Mouse (Mus musculus) frontal cortex, postnatal 25 days (tissue): Measurements from ENCODE around the gene Sesn2.

Experiments used
- DNase-seq, 2 experiments: peaks; one replicate each; pipeline ENCODE4 v3.0.0; 2022; ENCODE audit warnings: low spot score in 2 of 2

Gene Sesn2

GRCm38 (mm10) chr4:132514555-132515135 is 4.3 kb upstream of the Sesn2 start:
- DNase-seq, result peak; percentile 68 to 71

GRCm38 (mm10) chr4:132513395-132514273 is 3.3 kb upstream of the Sesn2 start:
- no peak for DNase-seq

DNA sequence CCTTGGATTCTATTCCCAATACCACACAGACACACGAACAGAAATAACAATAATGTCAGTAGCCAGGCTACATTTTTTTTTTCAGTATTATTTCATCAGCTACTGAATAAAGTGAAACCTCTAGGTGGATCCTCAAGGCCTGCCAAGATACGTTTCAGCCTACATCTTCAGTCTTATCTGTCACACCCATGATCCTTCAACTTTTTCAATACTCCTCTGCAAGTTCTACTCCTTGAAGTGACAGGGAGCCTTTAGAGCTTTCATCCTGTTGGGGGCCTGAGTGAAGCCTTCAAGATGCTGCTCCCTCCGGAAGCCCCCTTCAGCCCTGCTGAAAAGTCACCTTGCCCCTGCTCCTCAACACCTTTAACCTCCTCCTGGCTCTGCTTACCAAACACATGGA is 1.8 kb upstream of the Sesn2 start:
- no peak for DNase-seq

GRCm38 (mm10) chr4:132509621-132510296 is 542 bp downstream of the Sesn2 start:
- peak; percentile 23 to 36 for DNase-seq

DNA sequence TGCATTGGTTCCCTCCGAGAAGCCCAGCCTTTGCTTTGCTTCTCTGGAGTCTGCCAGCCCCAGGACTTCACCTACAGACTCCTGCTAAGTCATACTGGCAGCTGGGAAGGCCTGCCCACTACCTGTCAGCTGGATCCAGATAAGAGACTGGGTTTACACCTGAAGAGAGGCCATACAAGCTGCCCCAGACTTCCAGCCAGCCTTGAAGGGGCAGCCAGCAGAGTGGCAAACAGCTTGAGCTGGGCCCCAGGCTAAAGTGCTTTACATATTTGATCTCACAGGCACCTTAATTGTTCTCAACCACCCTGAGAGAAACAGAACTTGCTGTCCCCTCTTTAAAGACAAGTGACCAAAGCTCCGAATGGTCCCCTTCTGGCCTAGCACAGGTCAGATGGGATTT is 3.1 kb downstream of the Sesn2 start:
- DNase-seq, result no peak

DNA sequence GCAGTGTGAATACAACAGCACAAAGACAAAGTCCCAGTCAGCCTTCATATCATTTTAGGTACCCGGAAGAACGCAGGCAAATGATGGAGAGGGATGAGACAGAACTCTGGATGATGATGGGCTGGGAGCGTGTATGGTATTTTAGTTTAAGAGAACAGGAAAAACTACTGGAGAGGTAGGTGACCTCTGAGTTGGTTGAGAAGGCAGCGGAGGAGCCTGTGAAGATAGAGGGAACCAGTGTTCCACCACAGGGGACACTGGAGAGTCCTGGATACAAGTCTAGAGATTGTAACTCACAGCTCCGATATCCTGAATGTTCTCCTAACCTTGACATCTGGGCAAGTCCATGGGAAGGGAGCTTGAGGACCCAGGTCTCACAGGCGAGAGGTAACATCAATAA is 4.1 kb downstream of the Sesn2 start:
- no peak for DNase-seq

- no peak for DNase-seq
These were observed 4.5 kb downstream of the Sesn2 start for GRCm38 (mm10) chr4:132505800-132506199.

DNA sequence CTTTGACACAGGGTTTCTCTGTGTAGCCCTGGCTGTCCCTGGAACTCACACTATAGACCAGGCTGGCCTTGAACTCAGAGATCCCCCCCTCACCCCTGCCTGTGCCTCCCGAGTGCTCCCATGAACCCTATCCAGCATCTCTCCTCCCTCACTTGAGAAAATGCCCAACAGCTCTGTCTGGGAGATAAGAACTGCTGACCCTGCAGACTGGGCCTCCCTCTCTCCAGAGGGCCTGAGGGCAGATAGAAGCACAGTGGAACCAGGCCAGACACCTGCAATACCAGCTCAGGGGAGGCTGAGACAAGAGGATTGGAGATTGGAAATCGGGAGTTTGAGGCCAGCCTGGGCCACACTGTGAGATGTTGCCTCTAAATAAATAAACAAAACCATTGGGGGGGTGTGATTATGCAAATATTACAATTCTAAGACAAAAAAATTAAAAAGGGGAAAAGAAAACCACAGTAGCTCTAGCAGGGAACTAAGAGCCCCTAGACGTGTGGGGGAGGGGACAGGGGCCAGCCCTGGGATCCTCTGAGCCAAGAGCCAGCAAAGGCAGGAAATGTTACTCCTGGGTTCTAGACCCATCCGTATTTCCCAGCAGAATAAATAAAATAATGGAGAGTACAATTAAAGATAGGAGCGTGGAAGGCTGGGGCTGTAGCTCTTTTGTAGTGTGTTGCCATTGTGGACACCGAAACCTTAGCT is 5.1 kb downstream of the Sesn2 start:
- DNase-seq, result no peak

- no peak for DNase-seq
These were observed 7.0 kb downstream of the Sesn2 start for GRCm38 (mm10) chr4:132503344-132503743.

DNA sequence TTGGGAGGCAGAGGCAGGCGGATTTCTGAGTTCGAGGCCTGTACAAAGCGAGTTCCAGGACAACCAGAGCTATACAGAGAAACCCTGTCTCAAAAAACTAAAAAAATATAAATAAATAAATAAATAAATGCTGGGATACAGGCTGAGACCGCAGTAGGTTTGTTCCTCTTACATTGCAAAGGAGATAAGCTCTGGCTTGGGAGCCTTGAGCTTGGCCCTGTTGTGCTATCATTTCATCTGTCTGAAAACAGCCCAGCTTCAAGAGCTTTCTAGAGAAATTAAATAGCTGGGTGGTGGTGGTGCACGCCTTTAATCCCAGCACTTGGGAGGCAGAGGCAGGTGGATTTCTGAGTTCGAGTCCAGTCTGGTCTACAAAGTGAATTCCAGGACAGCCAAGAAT is 8.7 kb downstream of the Sesn2 start:
- DNase-seq, result no peak

- no peak for DNase-seq
These were observed 15.9 kb downstream of the Sesn2 start for GRCm38 (mm10) chr4:132494271-132494918.

- DNase-seq, result no peak
These were observed 17.9 kb downstream of the Sesn2 start for GRCm38 (mm10) chr4:132492178-132493060.

DNA sequence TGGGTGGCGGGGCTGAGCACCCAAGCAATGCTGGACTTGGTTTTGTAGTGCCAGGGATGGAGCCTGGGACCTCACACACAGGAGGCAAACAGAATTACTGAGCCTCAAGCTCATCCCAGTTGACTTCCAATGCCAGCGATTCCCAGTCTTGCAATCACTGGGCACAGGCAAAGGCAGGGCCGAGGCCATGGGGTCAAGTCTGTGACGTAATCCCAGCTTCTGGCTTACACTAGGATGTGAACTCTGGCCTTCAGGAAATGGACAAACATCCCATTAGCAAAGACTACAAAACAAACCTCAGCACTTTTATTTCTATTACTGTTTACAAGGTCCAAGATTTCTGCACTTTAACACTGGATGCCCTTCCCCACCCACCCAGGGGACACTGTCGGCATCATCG is 18.6 kb downstream of the Sesn2 start:
- no peak for DNase-seq

GRCm38 (mm10) chr4:132491057-132491456 is 19.2 kb downstream of the Sesn2 start:
- no peak for DNase-seq

DNA sequence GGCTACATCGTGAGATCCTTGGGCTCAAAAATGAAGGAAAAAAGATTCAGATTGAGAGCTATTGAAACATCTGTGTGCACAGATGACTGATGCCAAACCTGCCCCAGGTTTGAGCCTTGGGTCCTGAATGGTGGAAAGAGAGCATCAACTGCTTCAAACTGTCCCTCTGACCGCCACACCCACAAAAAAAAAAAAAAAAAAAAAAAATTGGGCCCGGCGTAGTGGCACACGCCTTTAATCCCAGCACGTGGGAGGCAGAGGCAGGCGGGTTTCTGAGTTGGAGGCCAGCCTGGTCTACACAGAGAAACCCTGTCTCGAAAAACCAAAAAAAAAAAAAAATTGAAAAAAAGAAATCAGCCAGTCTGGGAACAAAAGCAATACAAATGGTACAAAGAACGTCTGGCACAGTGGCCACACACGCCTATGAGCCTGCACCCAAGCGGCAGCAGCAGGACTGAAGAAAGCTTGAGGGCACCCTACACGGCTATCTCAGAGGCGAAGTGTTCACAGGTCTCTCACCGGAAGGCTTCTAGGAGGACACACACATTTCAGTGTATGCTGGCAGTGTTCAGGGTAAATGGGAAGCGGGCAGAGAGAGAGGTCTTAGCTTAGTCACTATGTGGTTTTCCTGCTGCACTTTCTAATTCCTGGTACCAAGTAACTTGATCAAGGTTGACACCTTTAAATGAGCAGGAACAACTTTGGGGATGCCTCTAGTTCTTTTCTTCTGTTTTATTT is 19.9 kb downstream of the Sesn2 start:
- DNase-seq, result no peak

GRCm38 (mm10) chr4:132488976-132489375 is 21.3 kb downstream of the Sesn2 start:
- no peak for DNase-seq

GRCm38 (mm10) chr4:132488521-132488920 is 21.8 kb downstream of the Sesn2 start:
- DNase-seq, result no peak

- no peak for DNase-seq
These were observed 25.5 kb downstream of the Sesn2 start for GRCm38 (mm10) chr4:132484820-132485219.

- DNase-seq, result no peak
These were observed 26.1 kb downstream of the Sesn2 start for GRCm38 (mm10) chr4:132484231-132484630.
